Comparison of ENCODE assay signal across 8 mouse cellular contexts in genomic region chr8:13649154-13649515, GRCm38 (mm10). TPM values are rescaled to one million over a fixed set of nuclear protein-coding genes. Genes with fewer than 3 reads are reported as not detected.
DNase-seq lines count a peak whose midpoint lies in the region; ATAC-seq and TF ChIP-seq lines count a peak whose summit lies in the region.

No protein-coding gene starts in this region.

- whole genome bisulfite sequencing in forebrain, postnatal 0 days = 24% methylated on average over 3 of the region's 3 CpGs
- WGBS in midbrain, embryonic 10.5 days = 35% methylated on average over 3 of the region's 3 CpGs
- 65% methylated on average over 3 of the region's 3 CpGs for WGBS in limb, embryonic 10.5 days

- H3K27me3 ChIP-seq in forebrain, postnatal 0 days (ENCODE audit: insufficient read depth, low read length) = no peaks in the 10 kb centered on the region
- H3K27me3 ChIP-seq in midbrain, embryonic 10.5 days (ENCODE audit: low read depth, poor library complexity, severe bottlenecking) = no peaks in the 10 kb centered on the region
- H3K27me3 ChIP-seq in limb, embryonic 10.5 days (ENCODE audit: low read depth, poor library complexity, severe bottlenecking) = no peaks in the 10 kb centered on the region

- no peaks in the 10 kb centered on the region for H3K36me3 ChIP-seq in forebrain, postnatal 0 days (ENCODE audit: insufficient read depth)
- no peaks in the 10 kb centered on the region for H3K36me3 ChIP-seq in midbrain, embryonic 10.5 days
- no peaks in the 10 kb centered on the region for H3K36me3 ChIP-seq in limb, embryonic 10.5 days

- H3K4me3 ChIP-seq in gastrocnemius, adult 2 months = no peak overlapping the region
- H3K4me3 ChIP-seq in forebrain, postnatal 0 days (ENCODE audit: low read depth, low read length) = no peak overlapping the region
- H3K4me3 ChIP-seq in midbrain, embryonic 10.5 days = no peak overlapping the region
- H3K4me3 ChIP-seq in limb, embryonic 10.5 days = no peak overlapping the region

- TF ChIP-seq CTCF in gastrocnemius, adult 2 months (IDR thresholded peaks at IDR 0.05) = no peak
- TF ChIP-seq CTCF in forebrain, postnatal 0 days (IDR thresholded peaks at IDR 0.05; ENCODE audit: low read depth) = no peak

- no peaks in the 10 kb centered on the region for H3K9me3 ChIP-seq in forebrain, postnatal 0 days (ENCODE audit: low read length)
- H3K9me3 ChIP-seq in midbrain, embryonic 10.5 days (replicated peaks) = no peaks in the 10 kb centered on the region
- no peaks in the 10 kb centered on the region for H3K9me3 ChIP-seq in limb, embryonic 10.5 days (replicated peaks)

- intact Hi-C loops in gastrocnemius, adult 2 months (cut with DNase I) = no loop called here
- intact Hi-C loops in left cerebral cortex, postnatal 4 days (cut with DNase I) = no loop called here

- H3K4me2 ChIP-seq in forebrain, postnatal 0 days (ENCODE audit: low read depth) = no peak overlapping the region

- no peak overlapping the region for H3K9ac ChIP-seq in forebrain, postnatal 0 days

- H3K27ac ChIP-seq in gastrocnemius, adult 2 months = peak overlapping the region; percentile 84
- H3K27ac ChIP-seq in forebrain, postnatal 0 days (ENCODE audit: low read depth, low read length) = peak overlapping the region; percentile 66
- peak overlapping the region; percentile 83 for H3K27ac ChIP-seq in midbrain, embryonic 10.5 days (replicated peaks)
- H3K27ac ChIP-seq in limb, embryonic 10.5 days = no peak overlapping the region

- no peak for DNase-seq in gastrocnemius, adult 2 months
- no peak for DNase-seq in gastrocnemius, postnatal 10 days
- DNase-seq in 416B (ENCODE audit: low read depth) = peak; percentile 81
- no peak for DNase-seq in forebrain, postnatal 0 days
- no peak for DNase-seq in midbrain, embryonic 10.5 days (ENCODE audit: low spot score)
- DNase-seq in left cerebral cortex, postnatal 4 days = no peak
- DNase-seq in limb, embryonic 10.5 days (ENCODE audit: low spot score) = no peak
- DNase-seq in layer of hippocampus, adult 11-12 months (ENCODE audit: low spot score) = no peak

- ATAC-seq in forebrain, postnatal 0 days = no peak

- peaks cover 23% of the 10 kb centered on the region for H3K4me1 ChIP-seq in forebrain, postnatal 0 days (ENCODE audit: insufficient read depth)
- H3K4me1 ChIP-seq in midbrain, embryonic 10.5 days = peaks cover 35% of the 10 kb centered on the region
- H3K4me1 ChIP-seq in limb, embryonic 10.5 days = peaks cover 34% of the 10 kb centered on the region

RNA-seq across cellular contexts. Expression of gene Rasa3, which starts 28.3 kb away (rescaled TPM):
- total RNA-seq in gastrocnemius, adult 2 months (2021) = 10 to 100 TPM in 1 of 2 experiments, 1 to 10 TPM in 1; 5.9 to 10.5 TPM
- 10 to 100 TPM; 20.4 to 34.0 TPM for total RNA-seq in gastrocnemius, postnatal 10 days (2021)
- total RNA-seq in forebrain, postnatal 0 days (2014; rRNA removed) = 49.7 and 51.3 TPM in 2 replicates
- 16.6 and 24.3 TPM in 2 replicates for polyA plus RNA-seq in forebrain, postnatal 0 days (2015; fragmentation: Nextera tagmentation; extraction: Ambion mirVana)
- 27.4 and 28.9 TPM in 2 replicates for polyA plus RNA-seq in midbrain, embryonic 10.5 days (2016; fragmentation: Nextera tagmentation; extraction: Ambion mirVana)
- total RNA-seq in left cerebral cortex, postnatal 4 days (2021) = 10 to 100 TPM; 46.4 to 49.1 TPM
- 17.0 and 18.1 TPM in 2 replicates for polyA plus RNA-seq in limb, embryonic 10.5 days (2016; fragmentation: Nextera tagmentation; extraction: Ambion mirVana)

RNA-seq across cellular contexts. Expression of gene Cfap97d2, which starts 56.6 kb away (rescaled TPM):
- total RNA-seq in gastrocnemius, adult 2 months (2021) = not detected
- total RNA-seq in gastrocnemius, postnatal 10 days (2021) = not detected
- total RNA-seq in forebrain, postnatal 0 days (2014; rRNA removed) = 0.77 and 1.6 TPM in 2 replicates
- polyA plus RNA-seq in forebrain, postnatal 0 days (2015; fragmentation: Nextera tagmentation; extraction: Ambion mirVana) = 0.73 and 1.7 TPM in 2 replicates
- 0.68 and 1.4 TPM in 2 replicates for polyA plus RNA-seq in midbrain, embryonic 10.5 days (2016; fragmentation: Nextera tagmentation; extraction: Ambion mirVana)
- total RNA-seq in left cerebral cortex, postnatal 4 days (2021) = 1 to 10 TPM in 1 of 2 experiments, under 1 TPM in 1; 0.66 to 1.9 TPM
- not detected in 2 replicates for polyA plus RNA-seq in limb, embryonic 10.5 days (2016; fragmentation: Nextera tagmentation; extraction: Ambion mirVana)
